Mouse (Mus musculus) hindbrain, embryonic 15.5 days (tissue): ENCODE results near the gene Exoc4. TPM values are rescaled to one million over a fixed set of nuclear protein-coding genes. Genes with fewer than 3 reads are reported as not detected.

Experiments used
- ATAC-seq: fragments of 200-750 bp; cut with Nextera tagmentation; 2 replicates; pipeline ENCODE4 v1.8.0; 2017; ENCODE audit warnings: low read depth, moderate number of reproducible peaks, moderate TSS enrichment; ENCODE audit not compliant: low FRiP score
- H3K27ac ChIP-seq: fragments of 300-500 bp; sonication (generic); replicated peaks from 2 replicates; pipeline ENCODE4 v1.5.1; 2015; ENCODE audit warnings: mild to moderate bottlenecking, inconsistent platforms
- H3K27me3 ChIP-seq: fragments of 300-500 bp; sonication (generic); 2 replicates; pipeline ENCODE4 v1.6.1; 2015; ENCODE audit warnings: control low read depth, inconsistent platforms
- H3K36me3 ChIP-seq: fragments of 300-500 bp; sonication (generic); 2 replicates; pipeline ENCODE4 v1.6.1; 2015; ENCODE audit warnings: control low read depth, inconsistent platforms
- H3K4me1 ChIP-seq: fragments of 300-500 bp; sonication (generic); replicated peaks from 2 replicates; pipeline ENCODE4 v1.6.1; 2015; ENCODE audit warnings: control low read depth, inconsistent platforms
- H3K4me2 ChIP-seq: fragments of 300-500 bp; sonication (generic); 2 replicates; pipeline ENCODE4 v1.6.1; 2015; ENCODE audit warnings: moderate library complexity, mild to moderate bottlenecking, inconsistent platforms
- H3K4me3 ChIP-seq: fragments of 300-500 bp; sonication (generic); 2 replicates; pipeline ENCODE4 v1.5.1; 2015; ENCODE audit warnings: mild to moderate bottlenecking, inconsistent platforms
- H3K9ac ChIP-seq: fragments of 300-500 bp; sonication (generic); 2 replicates; pipeline ENCODE4 v1.6.1; 2015; ENCODE audit warnings: inconsistent platforms
- H3K9me3 ChIP-seq: fragments of 300-500 bp; sonication (generic); 2 replicates; pipeline ENCODE4 v1.6.1; 2016; ENCODE audit warnings: control low read depth, inconsistent platforms
- WGBS: fragments of 180-500 bp; shearing (Covaris S2); methylation state at CpG from one replicate; pipeline ENCODE4 v1.1.7; 2015; 5-methylcytosine and 5-hydroxymethylcytosine counted together
- polyA plus RNA-seq: library from polyadenylated mRNA; unstranded; fragments of >200 nt; fragmentation: Nextera tagmentation; extraction: Ambion mirVana; gene quantifications from 2 replicates; pipeline ENCODE4 v1.2.1, GENCODE M21; 2015

The Exoc4 gene
- polyA plus RNA-seq, 1 experiment from 2014 or later, result 49.6 TPM

- Histone ChIP-seq H3K36me3 (no peaks in the 10 kb centered on the region), H3K27me3 (no peaks in the 10 kb centered on the region), H3K4me2 (no peak overlapping the region), H3K27ac (no peak overlapping the region), H3K4me1 (no peaks in the 10 kb centered on the region), H3K9ac (no peak overlapping the region), H3K9me3 (no peaks in the 10 kb centered on the region), H3K4me3 (no peak overlapping the region)
- WGBS, result 89% methylated on average over 4 of the region's 4 CpGs
- no peak for ATAC-seq
Observed at GRCm38 (mm10) chr6:33323386-33323785, 74.5 kb downstream of the Exoc4 start.

- ATAC-seq, result no peak
- Histone ChIP-seq H3K27me3 (no peaks in the 10 kb centered on the region), H3K4me1 (no peaks in the 10 kb centered on the region), H3K27ac (no peak overlapping the region), H3K9ac (no peak overlapping the region), H3K4me3 (no peak overlapping the region), H3K9me3 (no peaks in the 10 kb centered on the region), H3K4me2 (no peak overlapping the region), H3K36me3 (no peaks in the 10 kb centered on the region)
- 67% methylated on average over 1 of the region's 1 CpGs for WGBS
Observed at GRCm38 (mm10) chr6:33328326-33328725, 79.4 kb downstream of the Exoc4 start.

- no peaks in the 10 kb centered on the region for H3K4me1 ChIP-seq
- H3K9ac ChIP-seq, result no peak overlapping the region
- no peak for ATAC-seq
- no peaks in the 10 kb centered on the region for H3K27me3 ChIP-seq
- no peak overlapping the region for H3K27ac ChIP-seq
- H3K4me2 ChIP-seq, result no peak overlapping the region
- no peaks in the 10 kb centered on the region for H3K36me3 ChIP-seq
- WGBS, result 21% methylated on average over 1 of the region's 1 CpGs
- no peaks in the 10 kb centered on the region for H3K9me3 ChIP-seq
- H3K4me3 ChIP-seq, result no peak overlapping the region
Observed at GRCm38 (mm10) chr6:33347088-33347775, 98.3 kb downstream of the Exoc4 start.

GRCm38 (mm10) chr6:33361613-33362012 lies 112.7 kb downstream of the Exoc4 start:
- ATAC-seq, result no peak
- Histone ChIP-seq H3K4me1 (no peaks in the 10 kb centered on the region), H3K9me3 (no peaks in the 10 kb centered on the region), H3K9ac (no peak overlapping the region), H3K4me3 (no peak overlapping the region), H3K27ac (no peak overlapping the region), H3K27me3 (no peaks in the 10 kb centered on the region), H3K36me3 (no peaks in the 10 kb centered on the region), H3K4me2 (no peak overlapping the region)
- WGBS, result 86% methylated on average over 6 of the region's 6 CpGs

- no peak overlapping the region for H3K4me3 ChIP-seq
- no peak for ATAC-seq
- no peaks in the 10 kb centered on the region for H3K36me3 ChIP-seq
- H3K9me3 ChIP-seq, result no peaks in the 10 kb centered on the region
- H3K27me3 ChIP-seq, result no peaks in the 10 kb centered on the region
- no peaks in the 10 kb centered on the region for H3K4me1 ChIP-seq
- H3K9ac ChIP-seq, result no peak overlapping the region
- H3K27ac ChIP-seq, result no peak overlapping the region
- WGBS, result 75% methylated on average over 3 of the region's 3 CpGs
- no peak overlapping the region for H3K4me2 ChIP-seq
Observed at GRCm38 (mm10) chr6:33380517-33380916, 131.6 kb downstream of the Exoc4 start.

- 51% methylated on average over 3 of the region's 3 CpGs for WGBS
- Histone ChIP-seq H3K4me1 (no peaks in the 10 kb centered on the region), H3K27ac (no peak overlapping the region), H3K36me3 (no peaks in the 10 kb centered on the region), H3K4me3 (no peak overlapping the region), H3K9me3 (no peaks in the 10 kb centered on the region), H3K9ac (no peak overlapping the region), H3K4me2 (no peak overlapping the region), H3K27me3 (no peaks in the 10 kb centered on the region)
- no peak for ATAC-seq
Observed at GRCm38 (mm10) chr6:33382176-33382575, 133.3 kb downstream of the Exoc4 start.

GRCm38 (mm10) chr6:33392020-33392419 lies 143.1 kb downstream of the Exoc4 start:
- Histone ChIP-seq H3K4me1 (no peaks in the 10 kb centered on the region), H3K27ac (no peak overlapping the region), H3K4me2 (no peak overlapping the region), H3K9me3 (no peaks in the 10 kb centered on the region), H3K27me3 (no peaks in the 10 kb centered on the region), H3K36me3 (no peaks in the 10 kb centered on the region), H3K9ac (no peak overlapping the region), H3K4me3 (no peak overlapping the region)
- WGBS, result 87% methylated on average over 2 of the region's 2 CpGs
- no peak for ATAC-seq

GRCm38 (mm10) chr6:33399491-33399890 lies 150.6 kb downstream of the Exoc4 start:
- Histone ChIP-seq H3K36me3 (no peaks in the 10 kb centered on the region), H3K9me3 (no peaks in the 10 kb centered on the region), H3K4me1 (peaks cover 2% of the 10 kb centered on the region), H3K4me3 (no peak overlapping the region), H3K9ac (no peak overlapping the region), H3K27me3 (no peaks in the 10 kb centered on the region), H3K4me2 (no peak overlapping the region), H3K27ac (no peak overlapping the region)
- 80% methylated on average over 1 of the region's 1 CpGs for WGBS
- no peak for ATAC-seq

- Histone ChIP-seq H3K4me2 (no peak overlapping the region), H3K4me3 (no peak overlapping the region), H3K36me3 (no peaks in the 10 kb centered on the region), H3K9ac (no peak overlapping the region), H3K27ac (no peak overlapping the region), H3K9me3 (no peaks in the 10 kb centered on the region), H3K4me1 (peaks cover 13% of the 10 kb centered on the region), H3K27me3 (no peaks in the 10 kb centered on the region)
- 91% methylated on average over 2 of the region's 2 CpGs for WGBS
- ATAC-seq, result no peak
Observed at GRCm38 (mm10) chr6:33401161-33401560, 152.3 kb downstream of the Exoc4 start.

- no peak overlapping the region for H3K4me2 ChIP-seq
- H3K27ac ChIP-seq, result 0 out of 2 replicates have a peak overlapping the region, but pooled peaks have one; percentile 34
- WGBS, result 56% methylated on average over 4 of the region's 4 CpGs
- H3K9me3 ChIP-seq, result no peaks in the 10 kb centered on the region
- no peak overlapping the region for H3K9ac ChIP-seq
- H3K4me1 ChIP-seq, result peaks cover 13% of the 10 kb centered on the region
- H3K27me3 ChIP-seq, result no peaks in the 10 kb centered on the region
- ATAC-seq, result no peak
- H3K36me3 ChIP-seq, result no peaks in the 10 kb centered on the region
- H3K4me3 ChIP-seq, result no peak overlapping the region
Observed at GRCm38 (mm10) chr6:33405562-33406275, 156.8 kb downstream of the Exoc4 start.

GRCm38 (mm10) chr6:33409586-33409985 lies 160.7 kb downstream of the Exoc4 start:
- no peaks in the 10 kb centered on the region for H3K9me3 ChIP-seq
- no peaks in the 10 kb centered on the region for H3K27me3 ChIP-seq
- H3K4me3 ChIP-seq, result no peak overlapping the region
- no peak overlapping the region for H3K27ac ChIP-seq
- no peaks in the 10 kb centered on the region for H3K36me3 ChIP-seq
- H3K9ac ChIP-seq, result no peak overlapping the region
- no peak overlapping the region for H3K4me2 ChIP-seq
- no peak for ATAC-seq
- 81% methylated on average over 3 of the region's 3 CpGs for WGBS
- peaks cover 10% of the 10 kb centered on the region for H3K4me1 ChIP-seq

GRCm38 (mm10) chr6:33425007-33425406 lies 176.1 kb downstream of the Exoc4 start:
- H3K9ac ChIP-seq, result no peak overlapping the region
- no peaks in the 10 kb centered on the region for H3K9me3 ChIP-seq
- H3K27me3 ChIP-seq, result no peaks in the 10 kb centered on the region
- no peak for ATAC-seq
- H3K36me3 ChIP-seq, result no peaks in the 10 kb centered on the region
- no peak overlapping the region for H3K4me3 ChIP-seq
- H3K4me1 ChIP-seq, result no peaks in the 10 kb centered on the region
- no peak overlapping the region for H3K27ac ChIP-seq
- no peak overlapping the region for H3K4me2 ChIP-seq
